Mouse (Mus musculus) c-Kit-negative CD71-positive TER-119-positive erythroid progenitor cells, embryonic 14.5 days (primary cell): ENCODE measurements around the gene Zfp940.
A peak's percentile ranks its signal among the peaks of the same experiment; 100 is the strongest.

ENCODE experiments used
- DNase-seq: peaks from one replicate; pipeline ENCODE4 v3.0.0-alpha.2; 2013; ENCODE audit warnings: low read depth, low spot score

Zfp940 gene

DNA sequence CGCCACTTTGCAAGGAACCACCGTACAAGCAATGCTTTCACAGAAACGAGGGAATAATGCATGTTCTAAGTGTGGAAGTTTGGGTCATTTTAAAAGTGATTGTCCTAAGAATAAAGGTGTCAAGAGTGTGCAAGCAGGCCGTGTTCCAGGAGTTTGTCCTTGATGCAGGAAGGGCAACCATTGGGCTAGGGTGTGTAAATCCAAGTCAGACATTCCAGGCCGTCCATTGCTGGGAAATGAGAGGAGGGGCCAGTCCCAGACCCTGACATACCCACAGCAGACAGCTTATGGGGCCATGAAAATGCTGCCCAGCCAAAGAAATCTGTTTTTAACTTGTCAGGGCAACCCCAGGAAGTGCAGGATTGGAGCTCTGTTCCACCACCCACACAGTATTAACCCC is 46.4 kb downstream of the Zfp940 start:
- no peak for DNase-seq

- DNase-seq = no peak
Measured at GRCm38 (mm10) chr7:29792906-29793305, 60.6 kb downstream of the Zfp940 start.

GRCm38 (mm10) chr7:29785888-29786287 is 67.6 kb downstream of the Zfp940 start:
- DNase-seq = no peak

DNA sequence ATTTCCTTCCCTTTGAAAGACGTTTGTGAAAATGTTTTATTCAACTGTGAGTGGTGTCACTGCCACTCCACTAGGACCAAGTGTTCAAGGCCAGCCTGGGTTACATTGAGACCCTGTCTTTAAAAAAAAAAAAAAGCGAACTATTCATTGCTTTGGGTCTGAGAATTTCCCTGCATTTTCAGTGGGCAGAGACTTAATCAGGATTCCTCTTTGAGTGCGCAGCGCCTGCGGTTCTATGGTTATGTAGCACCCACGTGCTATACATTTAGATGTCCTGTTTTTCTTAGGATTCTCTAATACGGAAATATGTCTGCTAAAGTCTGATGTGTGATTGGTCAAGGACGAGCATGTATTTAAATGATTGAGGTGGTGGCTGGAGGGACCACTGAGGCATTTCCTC is 68.4 kb downstream of the Zfp940 start:
- no peak for DNase-seq

DNA sequence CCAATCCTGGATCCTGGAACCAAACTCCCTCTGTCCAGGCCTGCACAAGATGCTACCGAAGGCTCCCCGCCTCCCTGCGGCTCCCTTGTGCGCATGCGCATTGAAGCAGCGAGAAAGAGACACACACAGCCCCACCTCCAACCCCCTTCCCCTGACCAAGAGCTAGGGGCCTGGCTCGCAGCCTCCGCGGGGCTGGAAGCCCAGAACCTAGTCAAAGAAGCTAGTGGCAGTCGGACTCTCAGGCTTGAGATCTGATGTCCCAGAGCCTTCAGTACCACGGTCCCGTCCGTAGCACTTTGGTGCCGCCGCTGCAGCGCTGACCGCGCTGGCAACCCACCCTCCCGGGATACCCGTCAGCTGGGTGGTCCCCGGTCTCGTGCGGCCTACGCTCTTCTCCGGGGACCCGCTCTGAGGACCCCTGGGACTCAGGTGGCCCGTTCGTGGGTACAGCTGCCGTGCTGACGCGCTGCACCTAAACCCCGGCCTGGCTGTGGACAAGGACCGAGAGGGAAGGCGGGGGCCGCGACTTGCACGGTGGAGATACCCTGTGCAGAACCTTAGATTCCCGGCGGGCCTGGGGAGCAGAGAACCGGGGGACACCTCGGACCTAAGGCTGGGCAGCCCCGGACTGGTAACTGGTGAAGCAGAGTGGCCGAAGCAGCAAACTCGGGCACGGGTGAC is 69.5 kb downstream of the Zfp940 start, which contains the start of gene Zfp30:
Zfp30 (plus strand) TSS at position 128 of the 681 bp plus-strand sequence.
- DNase-seq = peak; percentile 44
